10 mouse cellular contexts compared by ENCODE assay signal in genomic region chr2:125781006-125781405, GRCm38 (mm10). TPM values are rescaled to one million over a fixed set of nuclear protein-coding genes. Genes with fewer than 3 reads are reported as not detected.
DNase-seq lines count a peak whose midpoint lies in the region; ATAC-seq and TF ChIP-seq lines count a peak whose summit lies in the region.
"Had no signal": no experiment of that assay in that cellular context is flagged by ENCODE, and none has a peak within 500 bp of the region (broad histone marks: within the 10 kb centered on the region; RNA-seq: fewer than 3 reads in every experiment).

No protein-coding gene starts in this region.

- peak overlapping the region; percentile 54 for H3K4me2 ChIP-seq in limb, embryonic 12.5 days
- H3K4me2 ChIP-seq in embryonic facial prominence, embryonic 13.5 days, result peak overlapping the region; percentile 67
- peak overlapping the region; percentile 63 for H3K4me2 ChIP-seq in hindbrain, embryonic 15.5 days
- H3K4me2 ChIP-seq in myocyte (ENCODE audit: low read depth), result peak overlapping the region; percentile 86

- WGBS in limb, embryonic 12.5 days, result 78% methylated on average over 2 of the region's 2 CpGs
- WGBS in limb, embryonic 10.5 days, result 85% methylated on average over 2 of the region's 2 CpGs
- WGBS in embryonic facial prominence, embryonic 13.5 days, result 47% methylated on average over 2 of the region's 2 CpGs
- WGBS in hindbrain, embryonic 15.5 days, result 76% methylated on average over 2 of the region's 2 CpGs

- peak overlapping the region; percentile 91; the same call in 1 of the 2 replicates for H3K4me3 ChIP-seq in limb, embryonic 12.5 days (replicated peaks)
- no peak overlapping the region for H3K4me3 ChIP-seq in limb, embryonic 10.5 days
- H3K4me3 ChIP-seq in embryonic facial prominence, embryonic 13.5 days, result peak overlapping the region; percentile 88
- peak overlapping the region; percentile 82; the same call in 1 of the 2 replicates for H3K4me3 ChIP-seq in hindbrain, embryonic 15.5 days
- H3K4me3 ChIP-seq in myocyte, result peak overlapping the region; percentile 46

- H3ac ChIP-seq in myocyte (ENCODE audit: control insufficient read depth, insufficient read length), result no peak overlapping the region

- no peaks in the 10 kb centered on the region for H3K9me3 ChIP-seq in limb, embryonic 12.5 days
- H3K9me3 ChIP-seq in limb, embryonic 10.5 days (replicated peaks), result no peaks in the 10 kb centered on the region
- no peaks in the 10 kb centered on the region for H3K9me3 ChIP-seq in embryonic facial prominence, embryonic 13.5 days
- no peaks in the 10 kb centered on the region for H3K9me3 ChIP-seq in hindbrain, embryonic 15.5 days

- H3K4me1 ChIP-seq in limb, embryonic 12.5 days (replicated peaks), result peaks cover 17% of the 10 kb centered on the region
- peaks cover 37% of the 10 kb centered on the region for H3K4me1 ChIP-seq in limb, embryonic 10.5 days
- H3K4me1 ChIP-seq in embryonic facial prominence, embryonic 13.5 days, result peaks cover 23% of the 10 kb centered on the region
- H3K4me1 ChIP-seq in hindbrain, embryonic 15.5 days (replicated peaks), result peaks cover 27% of the 10 kb centered on the region

- no peak overlapping the region for H3K9ac ChIP-seq in limb, embryonic 12.5 days (replicated peaks)
- H3K9ac ChIP-seq in embryonic facial prominence, embryonic 13.5 days, result peak overlapping the region; percentile 93
- peak overlapping the region; percentile 93; the same call in 1 of the 2 replicates for H3K9ac ChIP-seq in hindbrain, embryonic 15.5 days

- H3K36me3 ChIP-seq in limb, embryonic 12.5 days, result peaks cover 7% of the 10 kb centered on the region; the same call in 1 of the 2 replicates
- no peaks in the 10 kb centered on the region for H3K36me3 ChIP-seq in limb, embryonic 10.5 days
- H3K36me3 ChIP-seq in embryonic facial prominence, embryonic 13.5 days, result peaks cover 10% of the 10 kb centered on the region; the same call in 1 of the 2 replicates
- no peaks in the 10 kb centered on the region for H3K36me3 ChIP-seq in hindbrain, embryonic 15.5 days
- H3K36me3 ChIP-seq in myocyte (ENCODE audit: control insufficient read depth, insufficient read depth), result no peaks in the 10 kb centered on the region

- DNase-seq in limb, embryonic 10.5 days (ENCODE audit: low spot score), result no peak
- DNase-seq in embryo, embryonic 9.5 days (ENCODE audit: extremely low spot score), result no peak
- DNase-seq in embryo, embryonic 11 days, result no peak
- DNase-seq: cerebellum, adult 9-11 months; thymus, adult 2 months had no signal

- H3K27me3 ChIP-seq in limb, embryonic 12.5 days, result no peaks in the 10 kb centered on the region
- no peaks in the 10 kb centered on the region for H3K27me3 ChIP-seq in limb, embryonic 10.5 days (ENCODE audit: low read depth, poor library complexity, severe bottlenecking)
- H3K27me3 ChIP-seq in embryonic facial prominence, embryonic 13.5 days, result no peaks in the 10 kb centered on the region
- no peaks in the 10 kb centered on the region for H3K27me3 ChIP-seq in hindbrain, embryonic 15.5 days
- no peaks in the 10 kb centered on the region for H3K27me3 ChIP-seq in myocyte (ENCODE audit: control insufficient read depth, insufficient read depth, insufficient read length)

- no peak overlapping the region for H3K27ac ChIP-seq in limb, embryonic 12.5 days
- H3K27ac ChIP-seq in limb, embryonic 10.5 days, result no peak overlapping the region
- H3K27ac ChIP-seq in embryonic facial prominence, embryonic 13.5 days, result 0 out of 2 replicates have a peak overlapping the region, but pooled peaks have one; percentile 1
- no peak overlapping the region for H3K27ac ChIP-seq in hindbrain, embryonic 15.5 days (replicated peaks)

- no peak for ATAC-seq in limb, embryonic 12.5 days (ENCODE audit: insufficient number of reproducible peaks, insufficient read depth, low FRiP score, low TSS enrichment, low read depth)
- no peak for ATAC-seq in embryonic facial prominence, embryonic 13.5 days (ENCODE audit: insufficient number of reproducible peaks, insufficient read depth, low FRiP score, low TSS enrichment, low read depth)
- ATAC-seq in hindbrain, embryonic 15.5 days (ENCODE audit: low FRiP score, low read depth), result no peak
- ATAC-seq: inflammation-experienced regulatory T-cells, adult 6 months had no signal

- no peak for TF ChIP-seq POLR2A in myocyte (IDR thresholded peaks at IDR 0.05; ENCODE audit: insufficient read length, low read depth)

- peaks cover 49% of the 10 kb centered on the region for H3K79me2 ChIP-seq in myocyte (ENCODE audit: control insufficient read depth, insufficient read depth)

TF ChIP-seq in myocyte, 11 proteins besides CTCF, POLR2A, EP300 and RAD21:
- no peak for TF ChIP-seq TCF12 (IDR thresholded peaks at IDR 0.05; ENCODE audit: insufficient read depth, poor library complexity, severe bottlenecking)
- no peak for TF ChIP-seq MYOD1 (IDR thresholded peaks at IDR 0.05; ENCODE audit: control insufficient read depth in 1 of 3, insufficient read length in 2 of 3, low read depth in 2 of 3)
- TF ChIP-seq TCF3 (IDR thresholded peaks at IDR 0.05; ENCODE audit: insufficient read length, low read depth), result no peak
- TF ChIP-seq MYOG (IDR thresholded peaks at IDR 0.05; ENCODE audit: control insufficient read depth in 1 of 3, insufficient read depth in 1 of 3, insufficient read length in 2 of 3, low read depth in 2 of 3), result no peak
- no peak for TF ChIP-seq MAX (IDR thresholded peaks at IDR 0.05; ENCODE audit: low read depth)
- TF ChIP-seq POLR2AphosphoS2 (IDR thresholded peaks at IDR 0.05; ENCODE audit: insufficient read length, low read depth), result no peak
- no peak for TF ChIP-seq USF1 (IDR thresholded peaks at IDR 0.05; ENCODE audit: low read depth)
- TF ChIP-seq SRF (IDR thresholded peaks at IDR 0.05; ENCODE audit: control insufficient read depth, insufficient read length, low read depth), result no peak
- TF ChIP-seq E2F4 (IDR thresholded peaks at IDR 0.05; ENCODE audit: insufficient read depth), result no peak
- TF ChIP-seq REST (IDR thresholded peaks at IDR 0.05; ENCODE audit: insufficient read depth, insufficient read length), result no peak
- no peak for TF ChIP-seq CEBPB (IDR thresholded peaks at IDR 0.05; ENCODE audit: insufficient read depth, poor library complexity, severe bottlenecking)

RNA-seq across cellular contexts. Expression of gene Secisbp2l, which starts 1.7 kb away (rescaled TPM):
- 21.4 and 22.4 TPM in 2 replicates for polyA plus RNA-seq in limb, embryonic 12.5 days (2016; fragmentation: Nextera tagmentation; extraction: Ambion mirVana)
- 12.3 and 16.2 TPM in 2 replicates for polyA plus RNA-seq in limb, embryonic 10.5 days (2016; fragmentation: Nextera tagmentation; extraction: Ambion mirVana)
- 21.5 and 26.0 TPM in 2 replicates for polyA plus RNA-seq in embryonic facial prominence, embryonic 13.5 days (2015; fragmentation: Nextera tagmentation; extraction: Ambion mirVana)
- 26.9 and 27.9 TPM in 2 replicates for polyA plus RNA-seq in hindbrain, embryonic 15.5 days (2015; fragmentation: Nextera tagmentation; extraction: Ambion mirVana)
- polyA plus RNA-seq in myocyte (2012; fragmentation: generic; extraction: Trizol), result 8.4 TPM

RNA-seq across cellular contexts. Expression of gene Shc4, which starts 57.1 kb away (rescaled TPM):
- 1.1 and 1.2 TPM in 2 replicates for polyA plus RNA-seq in limb, embryonic 12.5 days (2016; fragmentation: Nextera tagmentation; extraction: Ambion mirVana)
- 1.4 TPM in 2 replicates for polyA plus RNA-seq in limb, embryonic 10.5 days (2016; fragmentation: Nextera tagmentation; extraction: Ambion mirVana)
- polyA plus RNA-seq in embryonic facial prominence, embryonic 13.5 days (2015; fragmentation: Nextera tagmentation; extraction: Ambion mirVana), result 1.5 and 2.0 TPM in 2 replicates
- polyA plus RNA-seq in hindbrain, embryonic 15.5 days (2015; fragmentation: Nextera tagmentation; extraction: Ambion mirVana), result 3.8 and 4.4 TPM in 2 replicates
- polyA plus RNA-seq in myocyte (2012; fragmentation: generic; extraction: Trizol), result 0.49 TPM
